Mouse (Mus musculus): ENCODE measurements around the gene Cdc34. TPM values are rescaled to one million over a fixed set of nuclear protein-coding genes. Genes with fewer than 3 reads are reported as not detected.

Gene Cdc34
- 64.7 to 70.9 TPM (median 68.3 TPM) in 4 replicates for total RNA-seq (2023; ENCODE audit: inconsistent age)

GRCm38 (mm10) chr10:79681591-79682245, at the start of gene Cdc34:
TSS of gene Cdc34 (plus strand) at chr10:79682195.

GRCm38 (mm10) chr10:79637128-79638110, 44.6 kb upstream of the Cdc34 start, which contains the start of gene Shc2:
TSS of gene Shc2 (minus strand) at chr10:79637918.

GRCm38 (mm10) chr10:79645711-79646110, 36.3 kb upstream of the Cdc34 start, which contains the start of gene Odf3l2:
TSS of gene Odf3l2 (minus strand) at chr10:79645738.

GRCm38 (mm10) chr10:79664131-79664665, 17.8 kb upstream of the Cdc34 start, which contains the start of gene Madcam1:
TSS of gene Madcam1 (plus strand) at chr10:79664559.

GRCm38 (mm10) chr10:79668771-79669575, 13.0 kb upstream of the Cdc34 start, which contains the start of gene Tpgs1:
TSS of gene Tpgs1 (plus strand) at chr10:79669369.

GRCm38 (mm10) chr10:79688720-79689119, 6.7 kb downstream of the Cdc34 start, which contains the start of gene Gzmm:
TSS of gene Gzmm (plus strand) at chr10:79689020.

GRCm38 (mm10) chr10:79704065-79704969, 22.3 kb downstream of the Cdc34 start, which contains the start of gene Bsg:
TSS of gene Bsg (plus strand) at chr10:79704491.

GRCm38 (mm10) chr10:79716254-79716987, 34.4 kb downstream of the Cdc34 start, which contains the start of gene Hcn2:
TSS of gene Hcn2 (plus strand) at chr10:79716634.

Other genes with a start within 250 kb of the Cdc34 start
- not detected in 4 replicates for gene Vmn2r83, start 213.5 kb upstream of the Cdc34 start, total RNA-seq (2023; ENCODE audit: inconsistent age)
- gene Plpp2, start 148.4 kb upstream of the Cdc34 start, total RNA-seq (2023; ENCODE audit: inconsistent age), result 2.5 to 4.1 TPM (median 3.8 TPM) in 4 replicates
- 36.6 to 45.9 TPM (median 40.8 TPM) in 4 replicates for gene Mier2, start 127.0 kb upstream of the Cdc34 start, total RNA-seq (2023; ENCODE audit: inconsistent age)
- not detected in 4 replicates for gene Theg, start 94.9 kb upstream of the Cdc34 start, total RNA-seq (2023; ENCODE audit: inconsistent age)
- not detected in 4 replicates for gene C2cd4c, start 68.2 kb upstream of the Cdc34 start, total RNA-seq (2023; ENCODE audit: inconsistent age)
- gene Shc2, start 44.3 kb upstream of the Cdc34 start, total RNA-seq (2023; ENCODE audit: inconsistent age), result not detected in 4 replicates
- not detected in 4 replicates for gene Odf3l2, start 36.5 kb upstream of the Cdc34 start, total RNA-seq (2023; ENCODE audit: inconsistent age)
- not detected in 4 replicates for gene Madcam1, start 17.6 kb upstream of the Cdc34 start, total RNA-seq (2023; ENCODE audit: inconsistent age)
- gene Tpgs1, start 12.8 kb upstream of the Cdc34 start, total RNA-seq (2023; ENCODE audit: inconsistent age), result 13.7 to 19.6 TPM (median 17.1 TPM) in 4 replicates
- gene Gzmm, start 6.8 kb downstream of the Cdc34 start, total RNA-seq (2023; ENCODE audit: inconsistent age), result 1.2 to 2.8 TPM (median 2.1 TPM) in 4 replicates
- gene Bsg, start 22.3 kb downstream of the Cdc34 start, total RNA-seq (2023; ENCODE audit: inconsistent age), result 101 to 112 TPM (median 107 TPM) in 4 replicates
- gene Hcn2, start 34.4 kb downstream of the Cdc34 start, total RNA-seq (2023; ENCODE audit: inconsistent age), result 0.26 TPM in 1 of 4 replicates, not detected in the others
- gene Polrmt, start 64.4 kb downstream of the Cdc34 start, total RNA-seq (2023; ENCODE audit: inconsistent age), result 55.6 to 79.9 TPM (median 71.2 TPM) in 4 replicates
- gene Fgf22, start 72.9 kb downstream of the Cdc34 start, total RNA-seq (2023; ENCODE audit: inconsistent age), result not detected in 4 replicates
- 52.1 to 65.8 TPM (median 59.1 TPM) in 4 replicates for gene Rnf126, start 84.8 kb downstream of the Cdc34 start, total RNA-seq (2023; ENCODE audit: inconsistent age)
- 1.1 to 2.1 TPM (median 1.7 TPM) in 4 replicates for gene Fstl3, start 95.1 kb downstream of the Cdc34 start, total RNA-seq (2023; ENCODE audit: inconsistent age)
- gene Prss57, start 108.8 kb downstream of the Cdc34 start, total RNA-seq (2023; ENCODE audit: inconsistent age), result not detected in 4 replicates
- gene Palm, start 111.4 kb downstream of the Cdc34 start, total RNA-seq (2023; ENCODE audit: inconsistent age), result 5.9 to 8.0 TPM (median 6.7 TPM) in 4 replicates
- gene Misp, start 138.8 kb downstream of the Cdc34 start, total RNA-seq (2023; ENCODE audit: inconsistent age), result not detected in 4 replicates
- gene Ptbp1, start 172.2 kb downstream of the Cdc34 start, total RNA-seq (2023; ENCODE audit: inconsistent age), result 430 to 480 TPM (median 445 TPM) in 4 replicates
- gene Prtn3, start 192.3 kb downstream of the Cdc34 start, total RNA-seq (2023; ENCODE audit: inconsistent age), result not detected in 4 replicates
- gene Plppr3, start 192.4 kb downstream of the Cdc34 start, total RNA-seq (2023; ENCODE audit: inconsistent age), result 0.27 to 1.1 TPM (median 0.75 TPM) in 4 replicates
- not detected in 4 replicates for gene Elane, start 204.1 kb downstream of the Cdc34 start, total RNA-seq (2023; ENCODE audit: inconsistent age)
- gene Cfd, start 208.7 kb downstream of the Cdc34 start, total RNA-seq (2023; ENCODE audit: inconsistent age), result not detected in 4 replicates
- gene Med16, start 226.7 kb downstream of the Cdc34 start, total RNA-seq (2023; ENCODE audit: inconsistent age), result 76.7 to 86.8 TPM (median 80.6 TPM) in 4 replicates
- not detected in 4 replicates for gene Gm26602, start 228.7 kb downstream of the Cdc34 start, total RNA-seq (2023; ENCODE audit: inconsistent age)
- 0.16 to 0.90 TPM (median 0.41 TPM) in 4 replicates for gene Kiss1r, start 234.8 kb downstream of the Cdc34 start, total RNA-seq (2023; ENCODE audit: inconsistent age)
- 97.6 to 112 TPM (median 107 TPM) in 4 replicates for gene R3hdm4, start 239.0 kb downstream of the Cdc34 start, total RNA-seq (2023; ENCODE audit: inconsistent age)
- 33.9 to 40.6 TPM (median 35.9 TPM) in 4 replicates for gene Arid3a, start 244.8 kb downstream of the Cdc34 start, total RNA-seq (2023; ENCODE audit: inconsistent age)